Comparison of ENCODE assay signal across 17 mouse cellular contexts in genomic region chr16:49317061-49317460, GRCm38 (mm10).
DNase-seq lines count a peak whose midpoint lies in the region; TF ChIP-seq lines count a peak whose summit lies in the region.
"Had no signal": no experiment of that assay in that cellular context is flagged by ENCODE, and none has a peak within 500 bp of the region (broad histone marks: within the 10 kb centered on the region; RNA-seq: fewer than 3 reads in every experiment).

No protein-coding gene starts in this region.

- intact Hi-C loops in left cerebral cortex, adult 2 months (cut with DNase I): loop anchor here (5.0 kb wide), 1 partner anchor 35 kb away; no protein-coding TSS in a partner anchor

- DNase-seq in cerebellum, adult 9-11 months: peak; percentile 2
- DNase-seq in cerebellum, adult 9-10 months: no peak
- DNase-seq in left cerebral cortex, adult 11 months (ENCODE audit: low spot score): peak; percentile 11
- DNase-seq in left cerebral cortex, adult 2 months (ENCODE audit: extremely low spot score in 1 of 2, low spot score in 2 of 2): no peak
- DNase-seq in right cerebral cortex, adult 2 months (ENCODE audit: low spot score in 2 of 2): peak; percentile 11 to 28
- no peak for DNase-seq in embryo, embryonic 11 days
- no peak for DNase-seq in urinary bladder, adult 2 months (ENCODE audit: low spot score)
- DNase-seq: gastrocnemius, postnatal 10 days; heart, postnatal 4 days; kidney, postnatal 4 days; retina, postnatal 1 day had no signal

- no peak overlapping the region for H3K4me3 ChIP-seq in left cerebral cortex, adult 2 months
- H3K4me3 ChIP-seq: embryonic facial prominence, embryonic 15.5 days; forebrain, embryonic 10.5 days; kidney, embryonic 15.5 days; limb, embryonic 15.5 days had no signal

- TF ChIP-seq CTCF in left cerebral cortex, adult 2 months (IDR thresholded peaks at IDR 0.05): no peak

- H3K27ac ChIP-seq in left cerebral cortex, adult 2 months: no peak overlapping the region
- H3K27ac ChIP-seq: embryonic facial prominence, embryonic 15.5 days; forebrain, embryonic 10.5 days; hindbrain, postnatal 0 days; kidney, embryonic 15.5 days; limb, embryonic 15.5 days; stomach, postnatal 0 days had no signal

Comparison
In these comparisons a context has a peak if more than half of its experiments do, and no peak if none do; other contexts are left out.
1. DNase-seq: peak in cerebellum, adult 9-11 months (single experiment), left cerebral cortex, adult 11 months (single experiment) and right cerebral cortex, adult 2 months (2 of 2); none in cerebellum, adult 9-10 months (single experiment), left cerebral cortex, adult 2 months (0 of 2), embryo, embryonic 11 days (single experiment) and urinary bladder, adult 2 months (single experiment).